Mouse (Mus musculus) heart, embryonic 14.5 days (tissue): ENCODE measurements at regions not wholly inside any gene's neighbourhood (a gene's known extent, or its start where the extent isn't known, plus 50 kb on each side); places are given as distances from the start of the nearest gene placed in this dataset.

Source experiments
- ATAC-seq: fragments of 200-750 bp; cut with Nextera tagmentation; 2 replicates; pipeline ENCODE4 v1.8.0; 2017; ENCODE audit warnings: low read depth, moderate TSS enrichment; ENCODE audit not compliant: insufficient number of reproducible peaks, insufficient read depth, low FRiP score
- H3K27ac ChIP-seq, 2 experiments: fragments of 200-500 bp in 1 of 2; fragments of 300-500 bp in 1 of 2; sonication (generic) in 1 of 2; replicated peaks in 1 of 2; 2 replicates each; pipeline ENCODE4 v1.5.1; 2012 to 2014; ENCODE audit warnings: low read depth in 2 of 2, low read length in 2 of 2, control low read depth in 1 of 2, mild to moderate bottlenecking in 1 of 2, mixed read lengths in 1 of 2; ENCODE audit not compliant: control insufficient read depth in 1 of 2, insufficient read depth in 1 of 2
- H3K27me3 ChIP-seq: fragments of 300-500 bp; sonication (generic); 2 replicates; pipeline ENCODE4 v1.6.1; 2014; ENCODE audit warnings: mild to moderate bottlenecking, low read length, control low read depth; ENCODE audit not compliant: control insufficient read depth, insufficient read depth
- H3K36me3 ChIP-seq: fragments of 300-500 bp; sonication (generic); 2 replicates; pipeline ENCODE4 v1.6.1; 2014; ENCODE audit warnings: mild to moderate bottlenecking, control low read depth, low read length, mixed read lengths; ENCODE audit not compliant: control insufficient read depth, insufficient read depth
- H3K4me1 ChIP-seq, 2 experiments: fragments of 200-500 bp in 1 of 2; fragments of 300-500 bp in 1 of 2; sonication (generic) in 1 of 2; 2 replicates each; pipeline ENCODE4 v1.6.1; 2012 to 2014; ENCODE audit warnings: low read length in 2 of 2, control low read depth in 1 of 2, mixed read lengths in 1 of 2; ENCODE audit not compliant: control insufficient read depth in 2 of 2, insufficient read depth in 2 of 2
- H3K4me2 ChIP-seq: fragments of 300-500 bp; sonication (generic); 2 replicates; pipeline ENCODE4 v1.6.1; 2014; ENCODE audit warnings: mild to moderate bottlenecking, low read length
- H3K4me3 ChIP-seq, 2 experiments: fragments of 200-500 bp in 1 of 2; fragments of 300-500 bp in 1 of 2; sonication (generic) in 1 of 2; 2 replicates each; pipeline ENCODE4 v1.5.1; 2012 to 2014; ENCODE audit warnings: low read length in 2 of 2, mild to moderate bottlenecking in 2 of 2, control low read depth in 1 of 2, low read depth in 1 of 2, moderate library complexity in 1 of 2; ENCODE audit not compliant: control insufficient read depth in 1 of 2, insufficient read depth in 1 of 2
- H3K9ac ChIP-seq: fragments of 300-500 bp; sonication (generic); 2 replicates; pipeline ENCODE4 v1.6.1; 2014; ENCODE audit warnings: mild to moderate bottlenecking, low read length
- H3K9me3 ChIP-seq: fragments of 300-500 bp; sonication (generic); 2 replicates; pipeline ENCODE4 v1.6.1; 2016; ENCODE audit warnings: low read length, control low read depth; ENCODE audit not compliant: control insufficient read depth
- WGBS: fragments of 180-500 bp; shearing (Covaris S2); extraction: QIAGEN DNeasy Blood & Tissue Kit; methylation state at CpG from one replicate; pipeline ENCODE4 v1.1.7; 2014; 5-methylcytosine and 5-hydroxymethylcytosine counted together

DNA sequence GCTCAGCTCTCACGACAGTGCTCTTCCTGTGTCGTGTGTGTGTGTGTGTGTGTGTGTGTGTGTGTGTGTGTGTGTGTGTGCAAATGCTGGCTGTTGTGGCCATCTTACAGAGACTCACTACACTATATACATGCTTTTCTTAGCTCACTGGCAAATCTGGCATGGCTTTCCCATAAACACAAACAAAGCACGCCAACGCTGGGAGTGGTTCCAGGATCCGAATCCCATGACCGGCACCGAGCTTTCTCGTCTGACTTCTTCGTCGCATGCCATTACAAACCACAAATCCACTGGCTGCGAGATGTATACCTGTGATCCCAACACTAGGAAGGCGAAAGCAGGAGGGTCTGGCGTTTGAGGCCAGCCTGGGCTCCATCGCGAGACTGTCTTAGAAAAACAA is 74.1 kb downstream of the Fam43a start:
- H3K27ac ChIP-seq = no peak overlapping the region
- no peaks in the 10 kb centered on the region for H3K27me3 ChIP-seq
- no peak overlapping the region for H3K9ac ChIP-seq
- no peaks in the 10 kb centered on the region for H3K36me3 ChIP-seq
- H3K4me3 ChIP-seq = no peak overlapping the region
- no peaks in the 10 kb centered on the region for H3K4me1 ChIP-seq
- no peaks in the 10 kb centered on the region for H3K9me3 ChIP-seq
- no peak for ATAC-seq
- 85% methylated on average over 15 of the region's 15 CpGs for WGBS
- no peak overlapping the region for H3K4me2 ChIP-seq

DNA sequence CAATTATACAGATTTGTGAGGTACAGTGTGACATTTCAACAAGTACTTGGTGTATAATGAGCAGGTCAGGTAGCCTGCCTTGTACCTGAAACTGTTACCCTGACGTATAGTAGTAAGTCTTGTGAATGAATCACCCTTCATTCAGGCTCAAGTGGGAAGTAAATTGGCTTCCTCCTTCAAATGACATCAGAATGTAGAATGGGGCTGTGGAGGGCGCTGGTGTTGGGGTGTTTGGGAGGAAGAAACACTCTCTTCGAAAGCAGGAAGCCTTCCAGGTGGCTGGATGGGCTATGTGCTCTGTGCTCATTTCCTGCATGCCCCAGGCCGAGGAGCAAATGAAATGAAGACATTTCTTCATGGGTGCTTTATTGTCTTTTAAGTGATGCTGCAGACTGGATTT is 76.3 kb downstream of the Fam43a start:
- no peak for ATAC-seq
- Histone ChIP-seq H3K36me3 (no peaks in the 10 kb centered on the region), H3K4me3 (no peak overlapping the region), H3K4me1 (no peaks in the 10 kb centered on the region), H3K4me2 (no peak overlapping the region), H3K27ac (no peak overlapping the region), H3K9me3 (0 out of 2 replicates have a peak, but pooled peaks cover 2% of the 10 kb centered on the region), H3K9ac (no peak overlapping the region), H3K27me3 (no peaks in the 10 kb centered on the region)
- 69% methylated on average over 4 of the region's 4 CpGs for WGBS

DNA sequence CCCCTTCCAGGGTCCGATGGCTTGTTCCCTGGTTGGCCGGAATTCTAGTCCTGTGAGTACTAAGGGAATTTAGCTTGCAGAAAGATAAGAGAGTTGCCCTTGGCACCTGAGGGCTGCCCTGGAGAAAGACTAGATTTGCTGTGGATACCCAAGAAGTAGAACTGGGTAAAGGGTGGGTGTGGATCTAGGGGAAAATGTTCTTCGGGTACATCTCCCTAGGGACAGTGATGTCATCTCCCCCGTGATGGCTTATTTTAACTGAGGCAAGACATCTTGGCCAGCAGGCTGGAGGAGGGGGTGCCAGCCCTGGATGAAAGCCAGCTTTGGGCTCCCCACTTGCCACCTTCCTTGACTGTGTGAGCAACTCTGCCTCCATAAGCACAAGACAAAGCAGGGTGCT is 77.5 kb downstream of the Fam43a start:
- H3K4me3 ChIP-seq = no peak overlapping the region
- no peak for ATAC-seq
- WGBS = 74% methylated on average over 4 of the region's 4 CpGs

DNA sequence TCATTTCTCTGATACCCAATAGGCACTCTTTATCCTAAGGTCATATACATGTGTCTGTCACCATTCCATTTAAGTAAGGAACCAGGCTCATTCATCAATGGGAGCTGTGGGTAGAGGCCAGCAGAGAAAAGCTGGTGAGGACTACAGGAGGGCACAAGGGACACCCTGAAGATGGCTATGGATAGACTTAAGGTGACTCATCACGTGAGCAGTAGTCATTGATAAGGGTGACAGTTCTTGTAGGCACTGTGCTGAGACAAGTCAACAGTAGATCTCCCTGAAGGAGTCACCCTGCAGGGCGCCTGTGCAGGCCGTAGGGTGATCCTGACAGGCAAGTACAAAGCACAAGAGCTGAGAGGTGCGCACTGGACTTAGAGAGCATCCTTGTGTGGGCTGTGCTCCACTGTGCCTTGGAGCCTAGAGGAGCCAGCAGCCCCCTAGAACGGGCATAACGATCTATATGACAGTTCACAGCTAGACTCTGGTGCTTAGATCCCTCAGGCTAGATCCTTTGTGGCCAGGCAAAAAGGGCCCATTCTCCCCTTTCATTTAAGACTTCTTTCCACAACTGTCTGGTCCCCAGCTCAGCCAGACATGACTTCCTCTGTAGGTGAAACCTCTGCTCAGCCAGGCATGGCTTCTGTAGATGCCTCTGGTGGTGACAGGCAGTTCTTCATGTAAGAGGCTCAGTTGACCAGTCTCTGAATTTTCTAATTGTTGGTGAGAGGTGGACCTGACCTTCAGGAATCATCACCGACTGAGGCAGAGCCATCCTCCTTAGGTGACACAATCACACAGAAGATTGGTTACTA is 78.6 kb downstream of the Fam43a start:
- Histone ChIP-seq H3K4me2 (no peak overlapping the region), H3K9me3 (0 out of 2 replicates have a peak, but pooled peaks cover 2% of the 10 kb centered on the region), H3K27ac (no peak overlapping the region), H3K9ac (no peak overlapping the region), H3K27me3 (no peaks in the 10 kb centered on the region), H3K36me3 (no peaks in the 10 kb centered on the region), H3K4me3 (no peak overlapping the region), H3K4me1 (no peaks in the 10 kb centered on the region)
- WGBS = 67% methylated on average over 7 of the region's 7 CpGs
- ATAC-seq = no peak

More for the DNA sequence above, 77.5 kb downstream of the Fam43a start:
- Histone ChIP-seq H3K27ac (no peak overlapping the region), H3K36me3 (no peaks in the 10 kb centered on the region), H3K4me2 (no peak overlapping the region), H3K9me3 (0 out of 2 replicates have a peak, but pooled peaks cover 2% of the 10 kb centered on the region), H3K9ac (no peak overlapping the region), H3K27me3 (no peaks in the 10 kb centered on the region), H3K4me1 (no peaks in the 10 kb centered on the region)

DNA sequence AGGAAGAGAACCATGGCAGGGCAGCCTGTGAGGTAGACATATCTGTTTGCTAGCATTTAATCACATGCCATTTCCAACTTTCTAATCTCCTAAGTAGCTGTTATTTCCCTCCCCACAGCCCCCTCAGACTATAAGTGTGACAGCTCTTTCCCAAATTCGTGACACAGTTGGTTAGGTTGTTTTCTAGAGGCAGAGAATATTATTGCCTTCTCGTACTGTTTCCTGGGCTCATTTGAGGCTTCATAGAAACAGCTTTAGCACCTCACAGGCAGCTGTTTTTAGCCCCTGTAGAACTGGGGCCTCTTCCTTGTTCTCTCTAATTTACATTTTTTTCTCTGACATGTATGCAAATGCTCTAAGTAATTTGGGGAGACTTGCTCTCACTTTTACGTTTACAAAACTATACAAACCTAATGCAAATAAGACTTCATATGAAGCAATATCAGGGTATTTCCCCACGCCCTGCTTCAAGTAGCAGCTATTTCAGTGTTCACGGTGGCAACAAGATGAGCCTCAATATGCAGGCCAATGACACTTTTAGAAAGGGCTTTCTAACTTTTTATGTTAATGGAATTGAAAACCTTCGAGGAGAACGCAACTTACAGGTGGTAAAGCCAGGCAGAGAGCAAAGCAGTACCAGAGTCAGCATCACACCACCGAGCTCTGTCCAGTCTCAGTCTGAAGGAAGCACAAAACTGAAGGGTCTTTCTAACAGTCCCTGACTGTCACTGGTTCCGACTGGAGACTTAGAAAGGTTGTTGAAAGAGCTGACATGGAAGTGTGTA is 79.4 kb downstream of the Fam43a start:
- no peak overlapping the region for H3K4me2 ChIP-seq

DNA sequence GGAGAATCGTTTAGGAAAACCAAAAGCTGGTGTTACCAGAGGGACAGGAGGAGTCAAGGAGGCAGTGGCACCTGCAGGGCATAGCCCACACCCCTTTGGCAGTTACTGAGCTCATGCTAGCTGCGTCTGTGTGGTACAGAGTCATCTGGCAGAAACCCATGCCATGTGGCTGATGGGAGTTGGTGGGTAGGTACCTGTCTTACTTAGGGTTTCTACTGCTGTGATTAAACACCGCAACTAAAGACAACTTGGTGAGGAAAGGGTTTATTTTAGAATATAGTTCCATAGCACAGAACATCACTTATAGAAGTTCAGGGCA is 79.9 kb downstream of the Fam43a start:
- H3K4me3 ChIP-seq = no peak overlapping the region
- WGBS = 77% methylated on average over 3 of the region's 3 CpGs

More for the DNA sequence above, 79.4 kb downstream of the Fam43a start:
- no peak overlapping the region for H3K27ac ChIP-seq
- no peak overlapping the region for H3K9ac ChIP-seq
- WGBS = 80% methylated on average over 9 of the region's 9 CpGs
- no peaks in the 10 kb centered on the region for H3K36me3 ChIP-seq
- H3K4me1 ChIP-seq = no peaks in the 10 kb centered on the region
- no peak overlapping the region for H3K4me3 ChIP-seq
- no peaks in the 10 kb centered on the region for H3K27me3 ChIP-seq
- no peak for ATAC-seq
- H3K9me3 ChIP-seq = 0 out of 2 replicates have a peak, but pooled peaks cover 2% of the 10 kb centered on the region

DNA sequence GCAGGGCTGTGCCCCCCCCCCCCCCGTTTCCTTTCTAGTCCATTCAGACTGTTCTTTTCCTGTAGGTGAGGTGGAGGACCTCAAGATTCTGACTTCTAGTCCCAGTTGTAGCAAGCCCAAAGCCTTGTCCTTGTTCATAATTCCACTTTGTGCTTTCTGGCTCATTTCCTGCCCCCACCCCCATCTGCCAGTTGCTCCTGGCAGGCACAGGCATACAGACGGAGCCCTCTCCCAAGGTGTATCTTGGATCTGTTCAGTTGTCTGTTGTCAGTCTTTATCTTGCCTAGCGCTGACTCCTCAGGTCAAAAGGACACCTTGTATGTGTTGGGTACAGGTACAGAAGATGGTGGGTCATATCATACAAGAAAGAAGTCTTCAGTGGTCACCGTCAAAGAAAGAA is 81.9 kb downstream of the Fam43a start:
- no peak overlapping the region for H3K4me3 ChIP-seq
- 73% methylated on average over 4 of the region's 4 CpGs for WGBS
- no peak overlapping the region for H3K4me2 ChIP-seq
- no peak overlapping the region for H3K9ac ChIP-seq
- no peak overlapping the region for H3K27ac ChIP-seq
- H3K4me1 ChIP-seq = no peaks in the 10 kb centered on the region
- peaks cover 8% of the 10 kb centered on the region; the same call in 1 of the 2 replicates for H3K9me3 ChIP-seq
- H3K36me3 ChIP-seq = no peaks in the 10 kb centered on the region
- no peaks in the 10 kb centered on the region for H3K27me3 ChIP-seq
- no peak for ATAC-seq

More for the DNA sequence above, 79.9 kb downstream of the Fam43a start:
- Histone ChIP-seq H3K27ac (no peak overlapping the region), H3K4me2 (no peak overlapping the region), H3K9ac (no peak overlapping the region), H3K36me3 (no peaks in the 10 kb centered on the region), H3K9me3 (peaks cover 7% of the 10 kb centered on the region; the same call in 1 of the 2 replicates), H3K27me3 (no peaks in the 10 kb centered on the region), H3K4me1 (no peaks in the 10 kb centered on the region)
- ATAC-seq = no peak
